Mouse (Mus musculus) left cerebral cortex, adult 11 months (tissue): ENCODE data around the gene Igsf11.
"Not testable (repeated sequence)": the region's sequence is repeated elsewhere in the genome, so short reads cannot be mapped to it uniquely, and the experiment has no call there.

Experiments used
- DNase-seq: peaks from one replicate; pipeline ENCODE4 v3.0.0; 2022; ENCODE audit warnings: low spot score

Igsf11 gene

DNA sequence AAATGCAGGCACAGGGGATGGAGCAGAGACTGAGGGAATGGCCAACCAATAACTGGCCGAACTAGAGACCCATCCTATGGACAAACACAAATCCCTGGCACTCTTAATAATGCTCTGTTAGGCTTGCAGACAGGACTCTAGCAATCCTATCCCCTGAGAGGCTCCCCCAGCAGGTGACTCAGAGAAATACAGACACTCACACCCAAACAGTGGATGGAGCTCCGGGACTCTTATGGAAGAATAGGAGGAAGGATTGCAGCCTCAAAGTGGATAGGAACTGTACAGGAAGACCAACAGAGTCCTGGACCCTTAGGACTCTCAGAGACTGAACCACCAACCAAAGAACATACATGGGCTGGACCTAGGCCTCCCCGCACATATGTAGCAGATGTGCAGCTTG lies 91.4 kb downstream of the Igsf11 start:
- DNase-seq = not testable (repeated sequence)

DNA sequence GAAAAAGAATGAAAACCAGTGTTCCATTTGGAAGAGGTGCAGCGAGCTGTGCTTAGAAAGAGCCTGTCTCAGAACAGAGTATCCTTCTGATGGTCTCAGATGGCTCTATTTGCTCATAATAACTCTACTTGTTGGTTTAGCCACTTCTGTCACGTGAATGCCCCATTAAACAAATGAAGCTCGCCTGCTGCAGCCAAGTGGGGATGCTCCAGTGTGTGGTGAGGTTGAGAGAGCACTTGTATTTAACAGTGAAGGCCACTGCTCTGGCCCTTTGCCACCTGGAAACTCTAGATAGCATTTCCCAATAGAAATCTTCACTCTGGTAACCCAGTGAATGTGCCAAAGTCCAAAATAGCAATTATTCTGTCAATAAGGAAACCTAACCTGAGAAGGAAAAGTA lies 92.9 kb downstream of the Igsf11 start:
- no peak for DNase-seq

DNA sequence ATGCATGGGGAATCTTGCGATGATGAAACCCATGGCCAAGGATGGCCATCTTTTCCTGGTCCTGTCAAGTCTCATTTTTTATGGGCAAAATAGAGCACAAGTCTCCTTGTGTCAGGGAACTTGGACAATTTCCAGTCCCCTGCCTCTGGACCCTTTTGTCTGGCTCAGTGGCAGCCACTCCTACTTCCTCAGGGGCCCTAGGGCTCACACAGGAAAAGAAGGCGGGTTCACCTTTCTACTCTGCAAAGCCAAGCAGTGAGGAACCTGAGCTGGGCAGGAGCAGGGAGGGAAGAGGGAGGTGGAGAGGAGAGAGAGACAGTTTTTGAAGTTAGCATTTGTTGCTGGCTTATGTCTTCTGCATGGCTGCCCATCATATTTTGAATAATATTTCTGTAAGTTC lies 93.9 kb downstream of the Igsf11 start:
- no peak for DNase-seq

DNA sequence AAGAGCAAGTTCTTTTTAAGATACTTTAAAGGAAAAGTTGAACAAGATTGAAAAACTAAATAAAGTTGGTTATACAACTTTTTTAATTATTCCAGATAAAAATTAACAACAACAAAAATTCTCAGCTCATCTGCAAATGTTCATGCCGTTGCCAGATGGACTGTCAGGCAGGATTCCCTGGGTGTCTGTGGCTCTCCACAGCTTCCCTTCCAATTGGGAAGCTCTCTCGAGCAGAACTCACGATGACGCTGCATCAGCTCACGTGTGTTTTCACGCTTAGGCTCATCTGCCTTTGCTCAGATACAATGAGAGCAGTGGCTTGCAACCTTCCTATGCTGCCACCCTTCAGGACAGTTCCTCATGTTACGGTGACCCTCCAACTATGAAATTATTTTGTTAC lies 101.2 kb downstream of the Igsf11 start:
- no peak for DNase-seq

DNA sequence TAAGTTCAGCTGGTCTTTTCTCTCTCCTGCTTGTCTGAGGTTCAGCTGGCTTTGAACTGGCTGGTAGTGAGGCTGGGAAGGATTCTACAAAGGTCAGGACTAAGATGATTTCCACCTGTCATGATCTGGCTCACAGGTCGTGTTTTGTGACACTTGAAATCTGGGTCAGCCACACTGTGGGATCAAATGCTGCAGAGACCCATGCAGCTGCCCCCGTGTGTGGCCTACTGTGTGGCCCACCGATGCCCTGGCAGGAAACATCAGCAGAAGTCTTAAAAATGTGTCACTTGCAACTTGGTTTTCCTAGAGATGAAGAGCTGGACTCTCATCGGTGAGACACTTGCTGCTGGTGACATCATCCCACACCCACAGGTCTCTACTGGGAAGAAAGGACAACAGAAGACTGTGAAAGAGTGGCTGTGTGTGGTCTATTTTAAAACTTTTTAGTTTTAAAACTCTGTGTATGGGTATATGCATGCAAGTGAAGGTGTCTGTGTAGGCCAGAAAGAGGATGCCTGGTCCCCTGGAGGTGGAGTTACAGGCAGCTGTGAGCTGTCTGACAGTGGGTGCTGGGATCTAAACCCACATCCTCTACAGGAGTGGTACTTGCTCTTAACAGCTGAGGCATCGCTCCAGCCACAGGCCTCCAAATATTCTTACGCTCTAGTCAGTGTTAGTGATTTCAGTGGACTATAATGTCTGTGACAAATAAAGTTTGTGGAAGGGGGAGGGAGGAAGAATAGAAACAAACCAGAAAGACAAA lies 106.2 kb downstream of the Igsf11 start:
- DNase-seq = no peak

DNA sequence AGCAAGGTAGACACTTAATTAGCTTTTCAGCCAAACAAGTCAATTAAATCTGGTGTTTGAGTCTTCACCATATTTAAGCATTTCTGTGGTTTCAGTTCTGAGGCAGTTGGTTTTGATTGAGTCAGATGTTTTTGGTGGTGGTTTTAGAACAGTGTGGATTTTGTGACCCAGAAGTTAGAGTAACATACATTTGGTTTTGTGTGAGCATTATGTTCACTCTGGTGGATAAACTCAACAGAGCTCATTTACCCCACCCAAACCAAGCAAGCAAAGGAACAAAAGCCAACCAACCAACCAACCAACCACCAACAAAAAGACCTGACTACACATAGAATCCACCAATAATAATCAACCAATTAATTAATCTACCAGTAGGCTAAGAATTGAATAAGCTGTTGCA lies 106.8 kb downstream of the Igsf11 start:
- no peak for DNase-seq

DNA sequence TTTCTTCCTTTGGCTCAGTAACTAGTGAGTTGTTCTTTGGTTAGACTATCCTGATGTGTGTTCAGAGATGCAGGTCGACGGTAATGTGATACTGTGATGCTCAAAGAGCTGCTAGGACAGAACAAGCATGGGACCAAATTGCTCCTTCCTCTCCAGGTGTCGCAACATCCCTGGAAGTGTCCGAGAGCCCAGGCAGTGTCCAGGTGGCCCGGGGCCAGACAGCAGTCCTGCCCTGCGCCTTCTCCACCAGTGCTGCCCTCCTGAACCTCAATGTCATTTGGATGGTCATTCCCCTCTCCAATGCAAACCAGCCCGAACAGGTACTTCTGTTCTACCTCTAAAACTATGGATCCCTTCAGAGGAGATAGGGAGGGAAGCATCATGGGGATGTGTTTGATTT lies 114.5 kb downstream of the Igsf11 start:
- DNase-seq = no peak

DNA sequence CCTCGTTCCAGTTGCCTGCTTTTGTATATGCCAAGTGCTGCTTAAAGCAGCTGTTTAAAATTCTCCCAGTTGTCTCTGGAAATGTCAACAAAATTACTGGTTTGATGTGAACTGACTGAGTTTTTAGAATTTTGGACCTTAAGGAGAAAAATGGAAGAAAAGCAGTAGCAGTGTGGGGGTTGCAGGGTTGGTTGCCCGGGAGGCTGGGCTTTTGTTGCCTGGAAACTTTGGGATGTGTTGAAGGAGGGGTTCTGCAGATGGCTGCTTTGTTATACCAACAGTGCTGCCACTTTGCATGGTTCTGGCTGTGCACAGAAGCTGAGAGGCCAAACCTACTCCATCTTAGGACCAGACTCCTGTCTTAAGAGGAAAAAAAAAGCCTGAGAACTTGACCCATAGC lies 127.0 kb downstream of the Igsf11 start:
- no peak for DNase-seq

DNA sequence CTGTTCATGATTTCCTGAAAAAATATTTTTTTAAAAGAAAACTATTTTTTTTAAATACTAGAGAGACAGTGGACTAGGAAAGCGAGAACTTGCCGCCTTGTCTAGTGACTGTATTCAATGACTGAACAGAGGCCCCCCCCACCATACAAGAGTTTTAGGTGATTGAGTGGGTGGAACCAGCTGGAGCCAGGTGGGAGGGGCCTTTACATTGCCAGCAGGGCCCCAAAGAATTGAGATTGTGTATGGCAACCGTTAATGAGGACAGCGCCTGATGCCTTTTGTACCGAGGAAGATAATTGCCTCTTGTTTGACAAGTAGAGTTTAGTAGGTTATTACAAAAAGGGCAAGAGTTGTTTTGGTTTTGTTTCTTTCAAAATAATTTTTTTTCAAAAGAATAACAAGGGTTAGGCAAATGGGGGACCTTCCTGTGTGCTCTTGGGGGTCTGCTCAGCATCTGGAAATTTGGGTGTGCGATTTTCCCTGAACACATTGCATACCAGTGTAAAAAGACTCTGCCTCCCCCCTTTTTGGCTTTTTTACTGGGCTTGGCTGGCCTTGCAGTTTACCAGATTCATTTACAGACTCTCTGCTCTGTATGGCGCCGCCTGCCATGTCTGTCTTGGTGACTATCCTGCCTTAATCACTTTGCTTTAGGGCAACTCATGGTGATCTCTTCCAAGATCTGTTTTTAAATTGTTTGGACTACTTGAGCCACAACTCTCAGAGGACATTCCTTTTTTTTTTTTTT lies 133.7 kb downstream of the Igsf11 start:
- DNase-seq = no peak

DNA sequence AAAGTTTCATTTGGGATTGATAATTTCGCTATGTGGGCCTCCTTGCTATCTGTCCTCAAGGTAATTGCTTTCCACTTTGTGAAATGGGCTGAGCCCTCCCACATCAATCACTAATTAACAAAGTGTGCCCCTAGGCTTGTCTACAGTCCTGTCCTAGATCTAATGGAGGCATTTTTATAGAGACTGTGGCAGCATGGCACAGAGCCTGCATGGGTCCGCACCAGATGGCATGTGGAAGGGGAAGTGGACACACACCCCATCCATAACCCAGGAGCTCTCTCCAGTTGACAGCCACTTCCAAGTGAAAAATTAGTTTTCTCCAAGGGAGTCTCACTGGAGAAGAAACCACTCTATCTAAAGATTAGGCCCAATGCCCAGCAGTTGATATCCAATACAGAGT lies 138.9 kb downstream of the Igsf11 start:
- no peak for DNase-seq

DNA sequence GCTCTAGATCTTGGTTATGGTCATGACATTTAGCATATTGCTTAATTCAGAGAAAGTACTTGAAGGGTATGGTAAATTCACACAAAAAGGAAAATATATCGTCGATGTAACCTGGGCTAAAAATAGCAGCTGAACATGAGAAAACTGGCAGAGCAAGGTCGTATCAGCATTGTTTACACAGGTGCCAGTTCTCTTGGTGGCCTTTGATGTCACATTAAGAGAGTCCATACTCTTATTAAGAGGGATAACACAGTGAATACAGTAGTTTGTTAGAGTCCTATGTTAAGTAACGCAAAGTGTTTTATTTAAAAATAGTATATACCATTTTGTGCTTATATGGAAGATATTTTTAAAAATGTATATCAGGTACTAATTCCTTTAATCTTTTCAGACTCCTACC lies 144.8 kb downstream of the Igsf11 start:
- DNase-seq = no peak

DNA sequence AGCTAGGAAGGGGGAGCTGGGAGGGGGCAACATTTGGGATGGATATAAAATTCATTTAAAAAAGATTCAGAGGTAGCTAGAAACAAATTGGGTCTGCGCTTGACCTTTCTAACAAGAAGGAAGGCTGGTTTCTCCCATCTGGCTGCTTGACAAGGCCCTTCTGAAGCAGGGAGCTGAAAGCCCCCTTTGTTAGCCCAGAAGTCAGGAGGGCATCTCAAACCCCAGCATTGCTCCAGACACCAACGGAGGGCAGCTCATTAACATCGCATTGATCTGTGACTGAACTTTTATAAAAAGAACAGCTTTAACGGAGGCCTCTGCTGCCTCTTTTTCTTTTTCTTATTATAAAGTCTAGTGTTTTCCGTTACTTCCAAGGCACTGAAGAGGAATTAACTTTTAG lies 151.9 kb downstream of the Igsf11 start:
- no peak for DNase-seq

DNA sequence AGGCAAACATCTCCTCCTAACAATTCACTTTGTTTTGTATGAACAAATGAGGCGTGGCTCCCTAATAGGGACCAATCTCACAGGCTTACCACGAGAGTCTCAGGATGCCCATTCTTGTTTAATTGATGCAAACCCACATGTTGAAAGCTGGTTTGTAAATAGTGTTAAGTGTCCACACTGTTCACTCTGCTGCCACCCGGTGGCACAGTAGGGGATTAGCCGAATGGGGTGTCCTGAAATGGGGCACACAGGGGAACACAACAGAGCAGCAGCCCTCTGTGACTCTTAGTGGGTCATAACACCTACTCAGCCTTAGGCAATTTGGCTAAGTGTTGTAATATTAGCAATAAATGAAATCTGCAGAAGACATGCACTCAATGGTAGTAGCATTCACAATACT lies 156.4 kb downstream of the Igsf11 start:
- peak; percentile 48 for DNase-seq

DNA sequence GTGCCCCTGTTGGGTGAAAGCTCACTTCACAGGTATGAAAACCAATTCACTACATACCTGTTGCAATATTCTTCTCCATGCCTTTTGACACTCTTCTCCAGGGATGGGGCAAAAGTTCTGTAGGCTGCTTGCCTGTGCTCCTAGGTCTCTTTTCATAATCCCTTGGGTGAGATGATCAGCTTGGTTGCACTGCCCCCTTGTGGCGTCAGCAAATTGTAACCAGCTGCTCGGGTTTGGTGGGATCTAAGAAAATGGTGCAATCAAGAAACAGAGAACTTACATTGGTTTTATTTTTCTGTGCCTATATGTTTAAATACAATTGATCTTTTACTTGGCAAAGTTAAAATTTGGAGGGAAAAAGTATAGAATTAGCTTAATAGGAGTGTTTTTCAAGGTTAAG lies 160.5 kb downstream of the Igsf11 start:
- DNase-seq = peak; percentile 51

DNA sequence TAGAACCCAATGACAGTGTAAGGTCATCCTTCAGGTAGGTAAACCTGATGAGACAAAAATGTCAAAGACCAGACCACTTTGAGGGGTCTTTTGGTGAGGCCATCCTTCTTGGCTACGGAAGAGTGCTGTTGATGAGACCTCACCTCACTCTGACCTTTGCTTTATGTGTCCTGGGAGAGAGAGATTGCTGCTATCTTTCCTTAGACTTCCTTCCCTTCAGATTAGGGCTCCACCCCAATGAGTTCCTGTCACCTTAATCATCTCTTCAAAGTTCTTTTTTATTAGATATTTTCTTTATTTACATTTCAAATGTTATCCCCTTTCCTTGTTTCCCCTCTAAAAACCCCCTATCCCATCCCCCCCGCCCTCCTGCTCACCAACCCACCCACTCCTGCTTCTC lies 161.3 kb downstream of the Igsf11 start:
- no peak for DNase-seq

DNA sequence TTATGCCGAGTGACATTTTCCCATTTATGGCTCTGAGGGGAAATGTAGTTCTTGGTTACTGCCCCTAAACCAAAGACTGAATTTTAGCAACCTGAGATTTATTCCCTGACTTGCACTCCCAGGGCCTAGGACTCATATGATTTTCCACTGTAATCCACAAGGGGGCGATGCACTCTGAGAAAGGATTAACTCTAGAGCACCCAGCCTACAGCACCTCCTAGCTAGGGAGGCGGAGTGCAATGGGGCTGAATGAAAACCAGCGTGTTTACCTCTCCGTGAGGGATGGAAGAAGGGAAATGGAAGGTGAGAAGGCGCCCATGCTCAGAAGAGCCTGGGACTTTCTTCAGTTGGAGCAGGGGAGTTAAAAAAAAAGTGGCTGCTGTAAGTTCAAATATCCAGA lies 163.6 kb downstream of the Igsf11 start:
- peak; percentile 45 for DNase-seq

DNA sequence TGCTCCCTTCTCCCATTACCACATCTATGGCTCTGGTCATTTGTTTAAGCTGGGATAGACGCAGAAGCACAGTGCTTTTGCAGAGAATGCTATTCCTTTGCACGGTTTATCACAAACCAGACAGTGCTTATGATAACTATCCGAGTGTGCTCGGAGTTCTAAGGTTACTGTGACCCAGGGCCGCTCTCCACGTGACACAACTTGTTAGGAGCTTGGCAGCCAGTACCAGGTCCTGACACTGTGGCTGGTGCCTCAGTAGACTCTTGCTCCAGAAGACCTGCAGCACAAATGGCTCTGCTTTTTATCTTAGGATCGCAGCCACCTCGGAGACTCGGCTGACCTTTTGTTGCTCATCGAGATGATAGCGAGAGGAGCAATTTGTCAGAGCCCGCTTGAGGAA lies 164.5 kb downstream of the Igsf11 start:
- no peak for DNase-seq

DNA sequence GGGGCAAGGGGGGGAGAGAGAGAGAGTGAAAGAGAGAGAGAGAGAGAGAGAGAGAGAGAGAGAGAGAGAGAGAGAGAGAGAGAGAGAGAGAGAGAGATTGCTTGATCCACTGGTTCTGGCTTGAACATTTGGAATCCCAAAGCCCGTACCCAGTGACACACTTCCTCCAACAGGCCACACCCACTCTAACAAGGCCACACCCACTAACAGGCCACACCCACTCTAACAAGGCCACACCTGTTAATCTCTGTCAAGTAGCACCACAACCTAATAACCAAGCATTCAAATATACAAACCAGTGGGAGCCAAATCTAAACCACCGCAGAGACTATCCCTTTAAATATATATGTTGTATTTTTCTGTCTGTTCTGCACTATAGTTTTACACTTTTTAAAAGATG lies 166.4 kb downstream of the Igsf11 start:
- no peak for DNase-seq

DNA sequence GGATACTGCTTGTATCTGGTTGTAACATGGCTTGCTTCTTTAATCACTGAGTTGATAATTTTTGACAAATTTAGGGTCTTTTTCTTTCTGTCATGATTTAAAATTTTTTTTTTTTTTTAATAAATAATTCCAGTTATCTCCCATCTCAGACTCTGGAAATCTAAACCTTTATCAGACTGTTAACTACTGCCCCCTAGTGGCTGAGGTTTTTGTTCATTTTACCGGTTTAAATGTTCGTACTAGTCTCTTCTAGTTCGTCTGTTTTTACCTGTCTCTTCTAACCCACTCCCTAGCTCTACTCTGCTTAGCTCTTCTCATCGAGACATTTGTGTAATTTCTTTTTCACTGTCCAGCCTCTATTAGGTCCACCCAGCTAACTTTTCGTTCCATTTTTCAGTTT lies 170.1 kb downstream of the Igsf11 start:
- DNase-seq = no peak

DNA sequence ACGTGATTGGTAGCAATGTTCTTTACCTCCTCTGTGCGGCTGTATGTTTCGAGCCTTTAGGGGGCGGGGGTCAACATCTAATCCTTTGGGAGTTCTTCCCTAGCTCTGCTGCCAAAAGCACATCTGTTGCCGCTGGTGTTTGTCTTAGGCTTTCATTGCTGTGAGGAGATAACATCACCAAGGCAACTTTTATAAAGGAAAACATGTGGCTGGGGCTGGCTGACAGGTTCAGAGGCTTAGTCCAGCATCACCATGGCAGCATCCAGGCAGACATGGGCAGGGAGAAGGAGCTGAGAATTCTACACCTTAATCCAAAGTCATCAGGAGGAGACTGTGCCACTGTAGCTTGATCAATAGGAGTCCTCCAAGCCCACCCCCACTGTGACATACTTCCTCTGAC lies 173.1 kb downstream of the Igsf11 start:
- DNase-seq = no peak

DNA sequence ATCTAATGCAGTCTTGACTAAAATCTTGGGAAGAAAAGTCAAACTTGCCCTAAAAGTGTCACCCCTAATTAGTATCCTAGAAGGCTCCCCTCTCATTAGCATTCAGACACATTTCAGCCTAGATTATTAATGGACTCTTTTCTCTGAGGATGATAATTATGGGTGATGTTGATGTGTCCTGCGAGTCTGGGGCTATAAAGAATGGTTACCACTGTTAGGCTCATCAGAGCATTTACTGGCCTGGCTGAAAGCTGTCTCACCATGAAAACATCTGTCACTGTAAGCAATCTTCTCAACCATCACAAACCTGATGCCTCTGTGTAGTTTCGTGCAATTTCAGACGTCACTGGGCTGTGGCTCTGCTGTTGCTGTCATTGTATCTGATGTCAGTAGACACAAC lies 179.0 kb downstream of the Igsf11 start:
- DNase-seq = no peak
